Mouse (Mus musculus) kidney, adult 18-20 months (tissue): ENCODE data around the gene Rasl11b.

Experiments
- DNase-seq: peaks from one replicate; pipeline ENCODE4 v3.0.0; 2021

Gene Rasl11b

GRCm38 (mm10) chr5:74189484-74190160 is 5.5 kb upstream of the Rasl11b start:
- DNase-seq: no peak

- DNase-seq: peak; percentile 66
Observed at GRCm38 (mm10) chr5:74190161-74190491, 5.0 kb upstream of the Rasl11b start.

GRCm38 (mm10) chr5:74190911-74191310 is 4.2 kb upstream of the Rasl11b start:
- no peak for DNase-seq

- no peak for DNase-seq
Observed at GRCm38 (mm10) chr5:74193008-74193407, 2.1 kb upstream of the Rasl11b start.

- peak; percentile 22 for DNase-seq
Observed at GRCm38 (mm10) chr5:74193626-74194025, 1.5 kb upstream of the Rasl11b start.

GRCm38 (mm10) chr5:74194027-74194840 is 852 bp upstream of the Rasl11b start:
- DNase-seq: no peak

GRCm38 (mm10) chr5:74195614-74196306 is 674 bp downstream of the Rasl11b start:
- peak; percentile 39 for DNase-seq

GRCm38 (mm10) chr5:74196307-74196618 is 1.2 kb downstream of the Rasl11b start:
- peak; percentile 53 for DNase-seq

- DNase-seq: no peak
Observed at GRCm38 (mm10) chr5:74197541-74198330, 2.6 kb downstream of the Rasl11b start.

- DNase-seq: no peak
Observed at GRCm38 (mm10) chr5:74198446-74198845, 3.4 kb downstream of the Rasl11b start.

GRCm38 (mm10) chr5:74199793-74200192 is 4.7 kb downstream of the Rasl11b start:
- DNase-seq: no peak

- DNase-seq: no peak
Observed at GRCm38 (mm10) chr5:74200481-74200880, 5.4 kb downstream of the Rasl11b start.

- DNase-seq: no peak
Observed at GRCm38 (mm10) chr5:74201570-74202357, 6.7 kb downstream of the Rasl11b start.

- no peak for DNase-seq
Observed at GRCm38 (mm10) chr5:74202515-74202914, 7.4 kb downstream of the Rasl11b start.

GRCm38 (mm10) chr5:74204465-74204864 is 9.4 kb downstream of the Rasl11b start:
- no peak for DNase-seq

GRCm38 (mm10) chr5:74205509-74205908 is 10.4 kb downstream of the Rasl11b start:
- DNase-seq: no peak

GRCm38 (mm10) chr5:74206038-74206437 is 11.0 kb downstream of the Rasl11b start:
- no peak for DNase-seq

- DNase-seq: peak; percentile 10
Observed at GRCm38 (mm10) chr5:74206649-74207048, 11.6 kb downstream of the Rasl11b start.

GRCm38 (mm10) chr5:74207209-74207608 is 12.1 kb downstream of the Rasl11b start:
- DNase-seq: no peak

GRCm38 (mm10) chr5:74208438-74208837 is 13.4 kb downstream of the Rasl11b start:
- DNase-seq: no peak

- DNase-seq: no peak
Observed at GRCm38 (mm10) chr5:74209640-74210039, 14.6 kb downstream of the Rasl11b start.

GRCm38 (mm10) chr5:74211346-74211745 is 16.3 kb downstream of the Rasl11b start:
- DNase-seq: no peak
